Mouse (Mus musculus) heart, postnatal 0 days (tissue): ENCODE results near the gene Atad5.

Source experiments
- CTCF ChIP-seq: IDR thresholded peaks from 2 replicates; pipeline ENCODE4 v1.5.1; 2016; ENCODE audit warnings: antibody characterized with exemption, control low read depth, low read depth
- EP300 ChIP-seq: IDR thresholded peaks from 2 replicates; pipeline ENCODE4 v1.6.1; 2016; ENCODE audit warnings: antibody characterized with exemption, low read depth

- TF ChIP-seq CTCF (no peak), EP300 (no peak)
Measured at GRCm38 (mm10) chr11:80154501-80154900, 65.3 kb downstream of the Atad5 start.
